Mouse (Mus musculus): ENCODE data around the gene Gabrb2. TPM values are rescaled to one million over a fixed set of nuclear protein-coding genes. Genes with fewer than 3 reads are reported as not detected.

Gene Gabrb2
- polyA plus RNA-seq, 1 experiment from 2014 or later, result 6.7 TPM

- H3K4me1 ChIP-seq (replicated peaks; ENCODE audit: control insufficient read depth, insufficient read depth, low read length), result no peaks in the 10 kb centered on the region
- no peak overlapping the region for H3K9ac ChIP-seq (ENCODE audit: low read length)
- no peaks in the 10 kb centered on the region for H3K36me3 ChIP-seq (ENCODE audit: control insufficient read depth, insufficient read depth, low read length)
- H3K9me3 ChIP-seq (ENCODE audit: control insufficient read depth, low read length), result no peaks in the 10 kb centered on the region
- H3K4me2 ChIP-seq (ENCODE audit: low read depth, low read length, severe bottlenecking), result no peak overlapping the region
- no peak overlapping the region for H3K4me3 ChIP-seq (ENCODE audit: low read depth, low read length)
- no peak overlapping the region for H3K27ac ChIP-seq (ENCODE audit: low read depth, low read length)
- WGBS, result 84% methylated on average over 2 of the region's 2 CpGs
- no peaks in the 10 kb centered on the region for H3K27me3 ChIP-seq (ENCODE audit: control insufficient read depth, insufficient read depth, low read length)
- ATAC-seq (replicated peaks; ENCODE audit: low FRiP score) (no peak), DNase-seq (ENCODE audit: low spot score) (no peak)
Observed at GRCm38 (mm10) chr11:42505436-42505835, 85.9 kb downstream of the Gabrb2 start.

- no peaks in the 10 kb centered on the region for H3K4me1 ChIP-seq (replicated peaks; ENCODE audit: control insufficient read depth, insufficient read depth, low read length)
- H3K36me3 ChIP-seq (ENCODE audit: control insufficient read depth, insufficient read depth, low read length), result no peaks in the 10 kb centered on the region
- no peak overlapping the region for H3K9ac ChIP-seq (ENCODE audit: low read length)
- ATAC-seq (replicated peaks; ENCODE audit: low FRiP score), result no peak
- H3K4me2 ChIP-seq (ENCODE audit: low read depth, low read length, severe bottlenecking), result no peak overlapping the region
- no peaks in the 10 kb centered on the region for H3K27me3 ChIP-seq (ENCODE audit: control insufficient read depth, insufficient read depth, low read length)
- no peaks in the 10 kb centered on the region for H3K9me3 ChIP-seq (ENCODE audit: control insufficient read depth, low read length)
- 77% methylated on average over 1 of the region's 1 CpGs for WGBS
- no peak overlapping the region for H3K27ac ChIP-seq (ENCODE audit: low read depth, low read length)
- H3K4me3 ChIP-seq (ENCODE audit: low read depth, low read length), result no peak overlapping the region
- no peak for DNase-seq (ENCODE audit: low spot score)
Observed at GRCm38 (mm10) chr11:42505911-42506310, 86.4 kb downstream of the Gabrb2 start.

- ATAC-seq (replicated peaks; ENCODE audit: low FRiP score) (no peak), DNase-seq (ENCODE audit: low spot score) (no peak)
- H3K9me3 ChIP-seq (ENCODE audit: control insufficient read depth, low read length), result no peaks in the 10 kb centered on the region
- no peak overlapping the region for H3K4me2 ChIP-seq (ENCODE audit: low read depth, low read length, severe bottlenecking)
- 83% methylated on average over 2 of the region's 2 CpGs for WGBS
- H3K4me1 ChIP-seq (replicated peaks; ENCODE audit: control insufficient read depth, insufficient read depth, low read length), result no peaks in the 10 kb centered on the region
- H3K36me3 ChIP-seq (ENCODE audit: control insufficient read depth, insufficient read depth, low read length), result no peaks in the 10 kb centered on the region
- H3K9ac ChIP-seq (ENCODE audit: low read length), result no peak overlapping the region
- H3K4me3 ChIP-seq (ENCODE audit: low read depth, low read length), result no peak overlapping the region
- no peaks in the 10 kb centered on the region for H3K27me3 ChIP-seq (ENCODE audit: control insufficient read depth, insufficient read depth, low read length)
- H3K27ac ChIP-seq (ENCODE audit: low read depth, low read length), result no peak overlapping the region
Observed at GRCm38 (mm10) chr11:42521960-42522359, 102.4 kb downstream of the Gabrb2 start.

- Histone ChIP-seq H3K27ac (ENCODE audit: low read depth, low read length) (no peak overlapping the region), H3K36me3 (ENCODE audit: control insufficient read depth, insufficient read depth, low read length) (no peaks in the 10 kb centered on the region), H3K4me1 (replicated peaks; ENCODE audit: control insufficient read depth, insufficient read depth, low read length) (no peaks in the 10 kb centered on the region), H3K9me3 (ENCODE audit: control insufficient read depth, low read length) (no peaks in the 10 kb centered on the region), H3K9ac (ENCODE audit: low read length) (no peak overlapping the region), H3K4me3 (ENCODE audit: low read depth, low read length) (no peak overlapping the region), H3K27me3 (ENCODE audit: control insufficient read depth, insufficient read depth, low read length) (no peaks in the 10 kb centered on the region), H3K4me2 (ENCODE audit: low read depth, low read length, severe bottlenecking) (no peak overlapping the region)
- no peak for ATAC-seq (replicated peaks; ENCODE audit: low FRiP score)
- WGBS, result 89% methylated on average over 3 of the region's 3 CpGs
- DNase-seq (ENCODE audit: low spot score), result no peak
Observed at GRCm38 (mm10) chr11:42528226-42528881, 108.8 kb downstream of the Gabrb2 start.

GRCm38 (mm10) chr11:42532577-42532976, 113.0 kb downstream of the Gabrb2 start:
- H3K27me3 ChIP-seq (ENCODE audit: control insufficient read depth, insufficient read depth, low read length), result no peaks in the 10 kb centered on the region
- no peak overlapping the region for H3K4me3 ChIP-seq (ENCODE audit: low read depth, low read length)
- WGBS, result 78% methylated on average over 2 of the region's 2 CpGs
- H3K4me2 ChIP-seq (ENCODE audit: low read depth, low read length, severe bottlenecking), result no peak overlapping the region
- DNase-seq (ENCODE audit: low spot score) (no peak), ATAC-seq (replicated peaks; ENCODE audit: low FRiP score) (no peak)
- H3K9ac ChIP-seq (ENCODE audit: low read length), result no peak overlapping the region
- no peaks in the 10 kb centered on the region for H3K4me1 ChIP-seq (replicated peaks; ENCODE audit: control insufficient read depth, insufficient read depth, low read length)
- no peaks in the 10 kb centered on the region for H3K9me3 ChIP-seq (ENCODE audit: control insufficient read depth, low read length)
- H3K27ac ChIP-seq (ENCODE audit: low read depth, low read length), result no peak overlapping the region
- H3K36me3 ChIP-seq (ENCODE audit: control insufficient read depth, insufficient read depth, low read length), result no peaks in the 10 kb centered on the region

GRCm38 (mm10) chr11:42535286-42535685, 115.7 kb downstream of the Gabrb2 start:
- H3K4me1 ChIP-seq (replicated peaks; ENCODE audit: control insufficient read depth, insufficient read depth, low read length), result no peaks in the 10 kb centered on the region
- no peak for DNase-seq (ENCODE audit: low spot score)
- H3K9ac ChIP-seq (ENCODE audit: low read length), result no peak overlapping the region
- H3K27ac ChIP-seq (ENCODE audit: low read depth, low read length), result no peak overlapping the region
- H3K27me3 ChIP-seq (ENCODE audit: control insufficient read depth, insufficient read depth, low read length), result no peaks in the 10 kb centered on the region
- H3K4me3 ChIP-seq (ENCODE audit: low read depth, low read length), result no peak overlapping the region
- H3K9me3 ChIP-seq (ENCODE audit: control insufficient read depth, low read length), result no peaks in the 10 kb centered on the region
- H3K36me3 ChIP-seq (ENCODE audit: control insufficient read depth, insufficient read depth, low read length), result no peaks in the 10 kb centered on the region
- WGBS, result 87% methylated on average over 5 of the region's 5 CpGs
- H3K4me2 ChIP-seq (ENCODE audit: low read depth, low read length, severe bottlenecking), result no peak overlapping the region
- ATAC-seq (replicated peaks; ENCODE audit: low FRiP score), result no peak

- Histone ChIP-seq H3K27ac (ENCODE audit: low read depth, low read length) (no peak overlapping the region), H3K9ac (ENCODE audit: low read length) (no peak overlapping the region), H3K27me3 (ENCODE audit: control insufficient read depth, insufficient read depth, low read length) (no peaks in the 10 kb centered on the region), H3K4me2 (ENCODE audit: low read depth, low read length, severe bottlenecking) (no peak overlapping the region), H3K36me3 (ENCODE audit: control insufficient read depth, insufficient read depth, low read length) (no peaks in the 10 kb centered on the region), H3K4me1 (replicated peaks; ENCODE audit: control insufficient read depth, insufficient read depth, low read length) (no peaks in the 10 kb centered on the region), H3K4me3 (ENCODE audit: low read depth, low read length) (no peak overlapping the region), H3K9me3 (ENCODE audit: control insufficient read depth, low read length) (no peaks in the 10 kb centered on the region)
- 89% methylated on average over 1 of the region's 1 CpGs for WGBS
- DNase-seq (ENCODE audit: low spot score) (no peak), ATAC-seq (replicated peaks; ENCODE audit: low FRiP score) (no peak)
Observed at GRCm38 (mm10) chr11:42535861-42536260, 116.3 kb downstream of the Gabrb2 start.

- H3K36me3 ChIP-seq (ENCODE audit: control insufficient read depth, insufficient read depth, low read length), result no peaks in the 10 kb centered on the region
- H3K27me3 ChIP-seq (ENCODE audit: control insufficient read depth, insufficient read depth, low read length), result no peaks in the 10 kb centered on the region
- H3K4me3 ChIP-seq (ENCODE audit: low read depth, low read length), result no peak overlapping the region
- no peaks in the 10 kb centered on the region for H3K9me3 ChIP-seq (ENCODE audit: control insufficient read depth, low read length)
- ATAC-seq (replicated peaks; ENCODE audit: low FRiP score) (no peak), DNase-seq (ENCODE audit: low spot score) (no peak)
- WGBS, result 88% methylated on average over 2 of the region's 2 CpGs
- H3K4me2 ChIP-seq (ENCODE audit: low read depth, low read length, severe bottlenecking), result no peak overlapping the region
- no peak overlapping the region for H3K9ac ChIP-seq (ENCODE audit: low read length)
- no peaks in the 10 kb centered on the region for H3K4me1 ChIP-seq (replicated peaks; ENCODE audit: control insufficient read depth, insufficient read depth, low read length)
- H3K27ac ChIP-seq (ENCODE audit: low read depth, low read length), result no peak overlapping the region
Observed at GRCm38 (mm10) chr11:42542861-42543260, 123.3 kb downstream of the Gabrb2 start.

GRCm38 (mm10) chr11:42566023-42566422, 146.5 kb downstream of the Gabrb2 start:
- Histone ChIP-seq H3K27me3 (ENCODE audit: control insufficient read depth, insufficient read depth, low read length) (no peaks in the 10 kb centered on the region), H3K4me3 (ENCODE audit: low read depth, low read length) (no peak overlapping the region), H3K9ac (ENCODE audit: low read length) (no peak overlapping the region), H3K36me3 (ENCODE audit: control insufficient read depth, insufficient read depth, low read length) (no peaks in the 10 kb centered on the region), H3K4me1 (replicated peaks; ENCODE audit: control insufficient read depth, insufficient read depth, low read length) (no peaks in the 10 kb centered on the region), H3K27ac (ENCODE audit: low read depth, low read length) (no peak overlapping the region), H3K9me3 (ENCODE audit: control insufficient read depth, low read length) (no peaks in the 10 kb centered on the region), H3K4me2 (ENCODE audit: low read depth, low read length, severe bottlenecking) (no peak overlapping the region)
- DNase-seq (ENCODE audit: low spot score), result no peak
- no peak for ATAC-seq (replicated peaks; ENCODE audit: low FRiP score)
- WGBS, result 90% methylated on average over 5 of the region's 5 CpGs
